Mouse (Mus musculus): ENCODE data around the gene Upf1.

The Upf1 gene

GRCm38 (mm10) chr8:70353194-70353817 is at the start of gene Upf1:
TSS of gene Upf1 (minus strand) at chr8:70353278.
- DNase-seq, result peak; percentile 100

GRCm38 (mm10) chr8:70397611-70398563 is 44.8 kb upstream of the Upf1 start:
- DNase-seq, result peak; percentile 31

- DNase-seq, result no peak
These were observed 43.1 kb upstream of the Upf1 start for GRCm38 (mm10) chr8:70396184-70396583.

- no peak for DNase-seq
These were observed 42.6 kb upstream of the Upf1 start for GRCm38 (mm10) chr8:70395649-70396048.

- no peak for DNase-seq
These were observed 41.4 kb upstream of the Upf1 start for GRCm38 (mm10) chr8:70394269-70394998.

- no peak for DNase-seq
These were observed 40.0 kb upstream of the Upf1 start for GRCm38 (mm10) chr8:70393087-70393486.

- no peak for DNase-seq
These were observed 36.6 kb upstream of the Upf1 start for GRCm38 (mm10) chr8:70389678-70390077.

GRCm38 (mm10) chr8:70383287-70383686 is 30.2 kb upstream of the Upf1 start:
- DNase-seq, result peak; percentile 69

- DNase-seq, result no peak
These were observed 27.0 kb upstream of the Upf1 start for GRCm38 (mm10) chr8:70380069-70380468.

- no peak for DNase-seq
These were observed 24.0 kb upstream of the Upf1 start for GRCm38 (mm10) chr8:70377049-70377448.

- no peak for DNase-seq
These were observed 23.2 kb upstream of the Upf1 start for GRCm38 (mm10) chr8:70376275-70376741.

GRCm38 (mm10) chr8:70375212-70375859 is 22.3 kb upstream of the Upf1 start:
- DNase-seq, result no peak

GRCm38 (mm10) chr8:70374318-70374927 is 21.3 kb upstream of the Upf1 start:
- DNase-seq, result peak; percentile 56

- no peak for DNase-seq
These were observed 20.6 kb upstream of the Upf1 start, which contains the start of gene Comp for GRCm38 (mm10) chr8:70373397-70374317. TSS of gene Comp (plus strand) at chr8:70373558.

- DNase-seq, result no peak
These were observed 18.9 kb upstream of the Upf1 start for GRCm38 (mm10) chr8:70371951-70372350.

- DNase-seq, result no peak
These were observed 17.4 kb upstream of the Upf1 start for GRCm38 (mm10) chr8:70370476-70370875.

GRCm38 (mm10) chr8:70366588-70366987 is 13.5 kb upstream of the Upf1 start:
- DNase-seq, result no peak

- DNase-seq, result no peak
These were observed 11.0 kb upstream of the Upf1 start for GRCm38 (mm10) chr8:70364066-70364465.

- no peak for DNase-seq
These were observed 8.5 kb upstream of the Upf1 start for GRCm38 (mm10) chr8:70361484-70362032.

GRCm38 (mm10) chr8:70360769-70361168 is 7.7 kb upstream of the Upf1 start:
- peak; percentile 40 for DNase-seq

GRCm38 (mm10) chr8:70359411-70359810 is 6.3 kb upstream of the Upf1 start:
- DNase-seq, result no peak
